Mouse (Mus musculus) c-Kit-positive CD71-negative TER-119-negative erythroid progenitor cells, embryonic 14.5 days (primary cell): ENCODE results near the gene Sox13.

Source experiments
- DNase-seq: peaks from one replicate; pipeline ENCODE4 v3.0.0-alpha.2; 2013; ENCODE audit warnings: low read depth

The Sox13 gene

GRCm38 (mm10) chr1:133400014-133400725 is 24.0 kb downstream of the Sox13 start:
- DNase-seq = no peak

- no peak for DNase-seq
These were observed 26.5 kb downstream of the Sox13 start for GRCm38 (mm10) chr1:133397483-133398237.

GRCm38 (mm10) chr1:133397094-133397482 is 27.1 kb downstream of the Sox13 start:
- no peak for DNase-seq

GRCm38 (mm10) chr1:133396693-133397092 is 27.5 kb downstream of the Sox13 start:
- DNase-seq = no peak

- DNase-seq = no peak
These were observed 29.5 kb downstream of the Sox13 start for GRCm38 (mm10) chr1:133394702-133395101.

- no peak for DNase-seq
These were observed 36.5 kb downstream of the Sox13 start for GRCm38 (mm10) chr1:133387539-133388268.

GRCm38 (mm10) chr1:133386209-133386608 is 38.0 kb downstream of the Sox13 start:
- no peak for DNase-seq

GRCm38 (mm10) chr1:133385506-133385905 is 38.7 kb downstream of the Sox13 start:
- peak; percentile 62 for DNase-seq

GRCm38 (mm10) chr1:133383157-133383783 is 40.9 kb downstream of the Sox13 start:
- no peak for DNase-seq

GRCm38 (mm10) chr1:133382552-133383155 is 41.5 kb downstream of the Sox13 start:
- no peak for DNase-seq

- DNase-seq = peak; percentile 74
These were observed 42.2 kb downstream of the Sox13 start for GRCm38 (mm10) chr1:133382008-133382407.

GRCm38 (mm10) chr1:133380347-133381065 is 43.7 kb downstream of the Sox13 start:
- DNase-seq = peak; percentile 45

GRCm38 (mm10) chr1:133379986-133380320 is 44.2 kb downstream of the Sox13 start:
- DNase-seq = no peak

- DNase-seq = no peak
These were observed 44.8 kb downstream of the Sox13 start for GRCm38 (mm10) chr1:133379254-133379985.

- no peak for DNase-seq
These were observed 46.6 kb downstream of the Sox13 start for GRCm38 (mm10) chr1:133377547-133377946.

- no peak for DNase-seq
These were observed 48.4 kb downstream of the Sox13 start for GRCm38 (mm10) chr1:133375696-133376346.

- no peak for DNase-seq
These were observed 52.1 kb downstream of the Sox13 start for GRCm38 (mm10) chr1:133372113-133372512.

GRCm38 (mm10) chr1:133371431-133371830 is 52.7 kb downstream of the Sox13 start:
- DNase-seq = no peak

- DNase-seq = no peak
These were observed 53.8 kb downstream of the Sox13 start for GRCm38 (mm10) chr1:133370352-133370751.

GRCm38 (mm10) chr1:133368644-133369043 is 55.5 kb downstream of the Sox13 start:
- DNase-seq = no peak
